Mouse (Mus musculus) heart, postnatal 0 days (tissue): ENCODE measurements around the gene Coasy.
A peak's percentile ranks its signal among the peaks of the same experiment; 100 is the strongest.

Source experiments
- CTCF ChIP-seq: IDR thresholded peaks from 2 replicates; pipeline ENCODE4 v1.5.1; 2016; ENCODE audit warnings: antibody characterized with exemption, control low read depth, low read depth
- EP300 ChIP-seq: IDR thresholded peaks from 2 replicates; pipeline ENCODE4 v1.6.1; 2016; ENCODE audit warnings: antibody characterized with exemption, low read depth

- TF ChIP-seq EP300 (no peak), CTCF (peak; percentile 6; the same call in 1 of the 2 replicates)
Observed at GRCm38 (mm10) chr11:101130056-101130756, 47.8 kb downstream of the Coasy start.
